Comparison of ENCODE assay signal across 25 mouse cellular contexts in the genomic region with DNA sequence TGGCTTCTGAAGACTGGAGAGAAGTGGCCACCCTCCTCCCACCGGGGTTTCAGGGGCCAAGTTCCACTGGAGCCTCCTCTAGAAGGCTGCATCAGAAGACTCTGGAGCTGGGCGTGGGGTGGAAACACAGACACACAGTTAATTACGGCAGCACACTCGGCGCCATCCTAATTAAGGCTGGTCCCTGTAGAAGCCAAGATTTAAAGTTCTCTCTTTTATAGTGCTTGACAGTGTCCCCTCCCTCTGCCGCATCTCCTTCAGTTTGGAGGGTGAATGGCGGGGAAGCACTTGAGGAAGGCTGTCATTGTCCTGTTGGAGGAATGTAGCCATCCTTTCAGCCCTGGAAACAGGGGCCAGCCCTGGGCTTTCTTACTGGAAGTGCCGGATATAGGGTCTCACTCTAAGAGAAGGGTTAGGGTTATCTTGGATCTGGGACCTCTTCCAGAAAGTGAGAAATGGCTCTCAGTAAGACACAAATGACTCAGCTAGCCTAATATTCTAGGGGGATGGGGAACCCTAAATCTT. TPM values are rescaled to one million over a fixed set of nuclear protein-coding genes. Genes with fewer than 3 reads are reported as not detected.
A peak's percentile ranks its signal among the peaks of the same experiment; 100 is the strongest.
DNase-seq lines count a peak whose midpoint lies in the region; ATAC-seq lines count a peak whose summit lies in the region.
"Had no signal": no experiment of that assay in that cellular context is flagged by ENCODE, and none has a peak within 500 bp of the region (broad histone marks: within the 10 kb centered on the region; RNA-seq: fewer than 3 reads in every experiment).

No protein-coding gene starts in this region.

- no peak for ATAC-seq in forebrain, embryonic 14.5 days
- ATAC-seq: forebrain, postnatal 0 days; midbrain, embryonic 15.5 days had no signal

- intact Hi-C loops in left cerebral cortex, postnatal 14 days (cut with DNase I) = no loop called here

- DNase-seq in forebrain, embryonic 10.5 days (ENCODE audit: extremely low spot score, low spot score) = no peak
- no peak for DNase-seq in forebrain, embryonic 14.5 days (ENCODE audit: low spot score)
- DNase-seq in ovary, postnatal 36 days (ENCODE audit: low spot score) = peak; percentile 6
- DNase-seq in ovary, postnatal 10 days (ENCODE audit: low spot score) = no peak
- peak; percentile 48 to 54 for DNase-seq in kidney, postnatal 4 days
- no peak for DNase-seq in left cerebral cortex, postnatal 14 days (ENCODE audit: low spot score in 2 of 2)
- DNase-seq in adrenal gland, postnatal 36 days = no peak
- DNase-seq: adrenal gland, postnatal 10 days; cerebellum, adult 9-10 months; forebrain, postnatal 0 days; gastrocnemius, postnatal 25 days; heart, adult 18-20 months; heart, postnatal 14 days; liver; thymus, postnatal 25 days had no signal

- H3K4me2 ChIP-seq in forebrain, embryonic 14.5 days (ENCODE audit: low read length) = no peak overlapping the region
- H3K4me2 ChIP-seq: heart, embryonic 13.5 days; hindbrain, embryonic 14.5 days; liver, embryonic 15.5 days; lung, embryonic 15.5 days; midbrain, embryonic 15.5 days; stomach, embryonic 15.5 days had no signal

- H3K9me3 ChIP-seq in forebrain, embryonic 10.5 days = no peaks in the 10 kb centered on the region
- H3K9me3 ChIP-seq in forebrain, embryonic 14.5 days (replicated peaks; ENCODE audit: control insufficient read depth, low read length) = no peaks in the 10 kb centered on the region
- H3K9me3 ChIP-seq: heart, embryonic 13.5 days; limb, embryonic 10.5 days; liver, embryonic 15.5 days; lung, embryonic 15.5 days; midbrain, embryonic 15.5 days; stomach, embryonic 15.5 days had no signal

- H3K36me3 ChIP-seq in forebrain, embryonic 10.5 days (replicated peaks) = no peaks in the 10 kb centered on the region
- H3K36me3 ChIP-seq in forebrain, embryonic 14.5 days (ENCODE audit: control insufficient read depth, insufficient read depth, low read length) = no peaks in the 10 kb centered on the region
- H3K36me3 ChIP-seq: heart, embryonic 13.5 days; limb, embryonic 10.5 days; liver, embryonic 15.5 days; lung, embryonic 15.5 days; midbrain, embryonic 15.5 days; stomach, embryonic 15.5 days had no signal

- H3K27ac ChIP-seq in forebrain, embryonic 10.5 days = 0 out of 2 replicates have a peak overlapping the region, but pooled peaks have one; percentile 4
- H3K27ac ChIP-seq in forebrain, embryonic 14.5 days (ENCODE audit: low read depth, low read length) = no peak overlapping the region
- H3K27ac ChIP-seq: heart, embryonic 13.5 days; hindbrain, embryonic 14.5 days; limb, embryonic 10.5 days; liver, embryonic 15.5 days; lung, embryonic 15.5 days; macrophage; midbrain, embryonic 15.5 days; stomach, embryonic 15.5 days had no signal

- no peak overlapping the region for H3K4me3 ChIP-seq in forebrain, embryonic 10.5 days
- H3K4me3 ChIP-seq in forebrain, embryonic 14.5 days (ENCODE audit: low read depth, low read length) = no peak overlapping the region
- H3K4me3 ChIP-seq: heart, embryonic 13.5 days; limb, embryonic 10.5 days; liver, embryonic 15.5 days; lung, embryonic 15.5 days; midbrain, embryonic 15.5 days; myocyte; stomach, embryonic 15.5 days had no signal

- 59% methylated on average over 8 of the region's 8 CpGs for WGBS in forebrain, embryonic 10.5 days
- WGBS in forebrain, embryonic 14.5 days = 20% methylated on average over 8 of the region's 8 CpGs

- peaks cover 10% of the 10 kb centered on the region for H3K27me3 ChIP-seq in forebrain, embryonic 10.5 days (ENCODE audit: poor library complexity, severe bottlenecking)
- H3K27me3 ChIP-seq in forebrain, embryonic 14.5 days (replicated peaks; ENCODE audit: control insufficient read depth, insufficient read depth, low read length) = no peaks in the 10 kb centered on the region
- H3K27me3 ChIP-seq: heart, embryonic 13.5 days; liver, embryonic 15.5 days; lung, embryonic 15.5 days; midbrain, embryonic 15.5 days; stomach, embryonic 15.5 days had no signal

- peaks cover 11% of the 10 kb centered on the region for H3K4me1 ChIP-seq in forebrain, embryonic 10.5 days
- H3K4me1 ChIP-seq in forebrain, embryonic 14.5 days (ENCODE audit: control insufficient read depth, insufficient read depth, low read length) = peaks cover 3% of the 10 kb centered on the region; the same call in 1 of the 2 replicates
- H3K4me1 ChIP-seq: liver, embryonic 15.5 days; lung, embryonic 15.5 days; midbrain, embryonic 15.5 days; stomach, embryonic 15.5 days had no signal

- H3K9ac ChIP-seq in forebrain, embryonic 14.5 days (ENCODE audit: low read length) = no peak overlapping the region
- H3K9ac ChIP-seq: forebrain, postnatal 0 days; heart, embryonic 13.5 days; hindbrain, embryonic 14.5 days; liver, embryonic 15.5 days; lung, embryonic 15.5 days; midbrain, embryonic 15.5 days; stomach, embryonic 15.5 days had no signal

RNA-seq across cellular contexts. Expression of gene Nkd1, which starts 50.2 kb away (rescaled TPM):
- 47.2 and 48.5 TPM in 2 replicates for polyA plus RNA-seq in forebrain, embryonic 10.5 days (2016; fragmentation: Nextera tagmentation; extraction: Ambion mirVana)
- polyA plus RNA-seq in forebrain, embryonic 14.5 days (2014; fragmentation: Nextera tagmentation; extraction: Ambion mirVana) = 35.2 and 40.0 TPM in 2 replicates
- total RNA-seq in left cerebral cortex, postnatal 14 days (2021) = 10 to 100 TPM; 19.7 to 25.5 TPM
- 10 to 100 TPM; 40.8 to 51.1 TPM for total RNA-seq in adrenal gland, postnatal 36 days (2021)
- total RNA-seq: neutrophil, adult 5-6 weeks had no signal
- polyA plus RNA-seq: macrophage had no signal

Comparison
In these comparisons a context has a peak if more than half of its experiments do, and no peak if none do; other contexts are left out.
1. DNase-seq: peak in ovary, postnatal 36 days (single experiment) and kidney, postnatal 4 days (2 of 2); none in forebrain, embryonic 10.5 days (single experiment), forebrain, embryonic 14.5 days (single experiment), ovary, postnatal 10 days (single experiment), left cerebral cortex, postnatal 14 days (0 of 2) and adrenal gland, postnatal 36 days (0 of 2).